Mouse (Mus musculus): ENCODE data around the gene Romo1. TPM values are rescaled to one million over a fixed set of nuclear protein-coding genes. Genes with fewer than 3 reads are reported as not detected.
"Not testable (repeated sequence)": the region's sequence is repeated elsewhere in the genome, so short reads cannot be mapped to it uniquely, and the experiment has no call there.

Romo1 gene
- total RNA-seq (2015; ENCODE audit: low replicate concordance) (25.4 and 29.3 TPM in 2 replicates), total RNA-seq (2017; ENCODE audit: low replicate concordance) (12.7 TPM in 1 of 2 replicates, not detected in the other)

- ATAC-seq (replicated peaks; ENCODE audit: low FRiP score, poor library complexity, severe bottlenecking), result peak; percentile 95
Measured at GRCm38 (mm10) chr2:156143953-156144724, at the start of gene Romo1, which contains the start of gene Nfs1. Gene Romo1, plus strand, starts transcription at chr2:156144039. Gene Nfs1, minus strand, starts transcription at chr2:156144186.

- peak; percentile 59 for ATAC-seq (replicated peaks; ENCODE audit: low FRiP score, poor library complexity, severe bottlenecking)
Measured at GRCm38 (mm10) chr2:156110627-156111357, 33.0 kb upstream of the Romo1 start.

GRCm38 (mm10) chr2:156111358-156112079 is 32.3 kb upstream of the Romo1 start, which contains the start of the genes Cpne1 and Rbm12:
Gene Cpne1, minus strand, starts transcription at chr2:156111965.
Gene Rbm12, minus strand, starts transcription at chr2:156111978.
- peak; percentile 95 for ATAC-seq (replicated peaks; ENCODE audit: low FRiP score, poor library complexity, severe bottlenecking)

- not testable (repeated sequence) for ATAC-seq (replicated peaks; ENCODE audit: low FRiP score, poor library complexity, severe bottlenecking)
Measured at GRCm38 (mm10) chr2:156112080-156112423, 31.8 kb upstream of the Romo1 start.

- ATAC-seq (replicated peaks; ENCODE audit: low FRiP score, poor library complexity, severe bottlenecking), result no peak
Measured at GRCm38 (mm10) chr2:156119566-156119965, 24.3 kb upstream of the Romo1 start.

GRCm38 (mm10) chr2:156123731-156124130 is 20.1 kb upstream of the Romo1 start:
- no peak for ATAC-seq (replicated peaks; ENCODE audit: low FRiP score, poor library complexity, severe bottlenecking)

GRCm38 (mm10) chr2:156126992-156127391 is 16.8 kb upstream of the Romo1 start, which contains the start of gene Gm28036:
Gene Gm28036, minus strand, starts transcription at chr2:156127092.
- no peak for ATAC-seq (replicated peaks; ENCODE audit: low FRiP score, poor library complexity, severe bottlenecking)

- no peak for ATAC-seq (replicated peaks; ENCODE audit: low FRiP score, poor library complexity, severe bottlenecking)
Measured at GRCm38 (mm10) chr2:156134161-156134560, 9.7 kb upstream of the Romo1 start.

GRCm38 (mm10) chr2:156135695-156136094 is 8.1 kb upstream of the Romo1 start:
- no peak for ATAC-seq (replicated peaks; ENCODE audit: low FRiP score, poor library complexity, severe bottlenecking)

GRCm38 (mm10) chr2:156142820-156143219 is 1.0 kb upstream of the Romo1 start:
- ATAC-seq (replicated peaks; ENCODE audit: low FRiP score, poor library complexity, severe bottlenecking), result no peak

- ATAC-seq (replicated peaks; ENCODE audit: low FRiP score, poor library complexity, severe bottlenecking), result peak; percentile 46
Measured at GRCm38 (mm10) chr2:156143367-156143766, 472 bp upstream of the Romo1 start.

- no peak for ATAC-seq (replicated peaks; ENCODE audit: low FRiP score, poor library complexity, severe bottlenecking)
Measured at GRCm38 (mm10) chr2:156145486-156146130, 1.8 kb downstream of the Romo1 start.

- ATAC-seq (replicated peaks; ENCODE audit: low FRiP score, poor library complexity, severe bottlenecking), result no peak
Measured at GRCm38 (mm10) chr2:156146272-156146989, 2.6 kb downstream of the Romo1 start.

- ATAC-seq (replicated peaks; ENCODE audit: low FRiP score, poor library complexity, severe bottlenecking), result no peak
Measured at GRCm38 (mm10) chr2:156147316-156147915, 3.6 kb downstream of the Romo1 start.

- ATAC-seq (replicated peaks; ENCODE audit: low FRiP score, poor library complexity, severe bottlenecking), result no peak
Measured at GRCm38 (mm10) chr2:156151538-156151937, 7.7 kb downstream of the Romo1 start.

GRCm38 (mm10) chr2:156165478-156165877 is 21.6 kb downstream of the Romo1 start:
- ATAC-seq (replicated peaks; ENCODE audit: low FRiP score, poor library complexity, severe bottlenecking), result no peak

GRCm38 (mm10) chr2:156166557-156166956 is 22.7 kb downstream of the Romo1 start:
- ATAC-seq (replicated peaks; ENCODE audit: low FRiP score, poor library complexity, severe bottlenecking), result no peak

GRCm38 (mm10) chr2:156177079-156177478 is 33.2 kb downstream of the Romo1 start:
- no peak for ATAC-seq (replicated peaks; ENCODE audit: low FRiP score, poor library complexity, severe bottlenecking)

- no peak for ATAC-seq (replicated peaks; ENCODE audit: low FRiP score, poor library complexity, severe bottlenecking)
Measured at GRCm38 (mm10) chr2:156177651-156178050, 33.8 kb downstream of the Romo1 start.

Data from erythroblast, adult 5-6 weeks (primary cell).